Mouse (Mus musculus) adrenal gland (tissue): ENCODE data around the gene Rnf150.

Experiments
- intact Hi-C: fragments of 180-260 bp; cut with DNase I; formaldehyde crosslinking; loops from one replicate; pipeline ENCODE4 v1.15.1; 2025

Gene Rnf150

DNA sequence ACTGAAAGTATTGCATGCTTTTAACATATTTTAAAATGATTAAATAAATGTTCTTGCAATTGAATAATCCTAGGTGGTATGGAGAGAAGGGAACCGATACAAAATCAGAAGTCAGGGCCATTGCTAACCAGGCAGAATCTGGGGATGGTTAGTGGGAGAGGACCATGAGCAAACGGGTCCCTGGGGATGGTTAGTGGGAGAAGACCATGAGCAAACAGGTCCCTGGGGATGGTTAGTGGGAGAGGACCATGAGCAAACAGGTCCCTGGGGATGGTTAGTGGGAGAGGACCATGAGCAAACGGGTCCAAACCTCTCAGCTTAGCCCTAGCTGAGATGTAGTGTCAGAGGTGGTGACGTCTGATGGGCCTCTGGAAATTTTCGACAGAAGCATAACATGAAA is 247.0 kb downstream of the Rnf150 start:
- intact Hi-C loops: no loop called here

GRCm38 (mm10) chr8:83135086-83135485 is 271.9 kb downstream of the Rnf150 start:
- intact Hi-C loops: no loop called here

- intact Hi-C loops: no loop called here
Measured at GRCm38 (mm10) chr8:83140068-83140467, 276.9 kb downstream of the Rnf150 start.

- intact Hi-C loops: no loop called here
Measured at GRCm38 (mm10) chr8:83140701-83141111, 277.6 kb downstream of the Rnf150 start.
